Mouse (Mus musculus) lung, postnatal 0 days (tissue): ENCODE data around the gene Jmjd7. TPM values are rescaled to one million over a fixed set of nuclear protein-coding genes. Genes with fewer than 3 reads are reported as not detected.

Experiments used
- ATAC-seq: fragments of 200-750 bp; cut with Nextera tagmentation; 2 replicates; pipeline ENCODE4 v1.8.0; 2017; ENCODE audit warnings: moderate library complexity
- DNase-seq: peaks from one replicate; pipeline ENCODE4 v3.0.0-alpha.2; 2016; ENCODE audit warnings: low spot score
- H3K27ac ChIP-seq: fragments of 300-500 bp; sonication (generic); 2 replicates; pipeline ENCODE4 v1.5.1; 2014; ENCODE audit warnings: antibody characterized with exemption, mild to moderate bottlenecking, low read length, mixed read lengths
- H3K27me3 ChIP-seq: fragments of 300-500 bp; sonication (generic); replicated peaks from 2 replicates; pipeline ENCODE4 v1.6.1; 2014; ENCODE audit warnings: low read length, mixed read lengths; ENCODE audit not compliant: insufficient read depth
- H3K36me3 ChIP-seq: fragments of 300-500 bp; sonication (generic); 2 replicates; pipeline ENCODE4 v1.6.1; 2014; ENCODE audit warnings: low read length, mixed read lengths; ENCODE audit not compliant: insufficient read depth
- H3K4me1 ChIP-seq: fragments of 300-500 bp; sonication (generic); 2 replicates; pipeline ENCODE4 v1.6.1; 2014; ENCODE audit warnings: antibody characterized with exemption, low read depth, low read length, mixed read lengths; ENCODE audit not compliant: insufficient read depth
- H3K4me2 ChIP-seq: fragments of 300-500 bp; sonication (generic); replicated peaks from 2 replicates; pipeline ENCODE4 v1.6.1; 2014; ENCODE audit warnings: low read depth, mild to moderate bottlenecking, low read length, moderate library complexity, mixed read lengths
- H3K4me3 ChIP-seq: fragments of 300-500 bp; sonication (generic); 2 replicates; pipeline ENCODE4 v1.5.1; 2014; ENCODE audit warnings: low read depth, low read length
- H3K9ac ChIP-seq: fragments of 300-500 bp; sonication (generic); replicated peaks from 2 replicates; pipeline ENCODE4 v1.6.1; 2014; ENCODE audit warnings: low read depth, mild to moderate bottlenecking
- H3K9me3 ChIP-seq: fragments of 300-500 bp; sonication (generic); 2 replicates; pipeline ENCODE4 v1.6.1; 2016; ENCODE audit warnings: low read length, mixed read lengths
- CTCF ChIP-seq: IDR thresholded peaks from 2 replicates; pipeline ENCODE4 v1.5.1; 2016; ENCODE audit warnings: antibody characterized with exemption, mild to moderate bottlenecking
- EP300 ChIP-seq: IDR thresholded peaks from 2 replicates; pipeline ENCODE4 v1.6.1; 2016; ENCODE audit warnings: antibody characterized with exemption, mild to moderate bottlenecking, control low read depth
- WGBS: fragments of 180-500 bp; shearing (Covaris S2); extraction: QIAGEN DNeasy Blood & Tissue Kit; methylation state at CpG from one replicate; pipeline ENCODE4 v1.1.7; 2014; 5-methylcytosine and 5-hydroxymethylcytosine counted together
- polyA plus RNA-seq: library from polyadenylated mRNA; unstranded; fragments of >200 nt; fragmentation: Nextera tagmentation; extraction: Ambion mirVana; gene quantifications from 2 replicates; pipeline ENCODE4 v1.2.1, GENCODE M21; 2015

Gene Jmjd7
- polyA plus RNA-seq, 1 experiment from 2014 or later, result 22.6 TPM

DNA sequence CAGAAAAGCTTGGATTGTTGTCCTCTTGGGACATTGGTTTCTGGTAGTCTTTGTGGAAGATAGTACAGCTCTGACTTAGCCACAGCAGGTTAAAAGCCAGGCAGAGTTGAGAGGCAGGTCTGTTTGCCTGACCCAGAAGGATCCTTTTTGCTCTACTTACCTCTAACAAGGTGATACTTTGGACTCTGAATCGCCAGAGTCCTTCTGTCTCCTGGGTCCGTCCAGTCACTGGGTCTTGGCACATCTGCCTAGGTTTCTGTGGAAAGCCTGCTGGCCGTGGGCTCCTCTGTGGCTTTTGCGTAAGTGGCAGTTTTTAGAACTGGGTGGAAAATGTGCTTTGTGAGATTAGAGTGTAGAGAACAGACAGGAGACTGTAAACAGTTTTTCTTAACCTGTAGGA, 38.3 kb upstream of the Jmjd7 start:
- Histone ChIP-seq H3K36me3 (no peaks in the 10 kb centered on the region), H3K4me2 (no peak overlapping the region), H3K9me3 (no peaks in the 10 kb centered on the region), H3K27me3 (no peaks in the 10 kb centered on the region), H3K4me1 (peaks cover 3% of the 10 kb centered on the region; the same call in 1 of the 2 replicates), H3K4me3 (no peak overlapping the region), H3K27ac (peak overlapping the region; percentile 35; the same call in 1 of the 2 replicates), H3K9ac (no peak overlapping the region)
- TF ChIP-seq EP300 (no peak), CTCF (no peak)
- WGBS, result 71% methylated on average over 4 of the region's 4 CpGs
- no peak for DNase-seq
- no peak for ATAC-seq

DNA sequence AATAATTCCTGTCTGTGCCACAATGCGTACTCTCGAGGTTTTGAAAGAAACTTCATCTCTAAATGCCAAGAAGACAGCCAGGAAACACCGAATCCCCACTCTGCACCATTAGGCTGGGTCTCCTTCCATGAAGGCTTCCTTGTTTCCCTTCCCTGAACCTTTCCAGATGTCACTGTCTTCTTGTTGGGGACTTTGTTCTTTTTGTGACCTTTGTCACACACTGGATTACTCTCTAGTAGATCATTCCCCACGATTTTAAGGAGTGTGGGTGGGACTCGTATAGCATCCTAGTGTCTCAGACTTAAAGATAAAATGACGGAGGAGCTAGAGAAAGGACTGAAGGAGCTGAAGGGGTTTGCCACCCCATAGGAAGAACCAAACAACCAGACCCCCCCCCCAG, 36.4 kb upstream of the Jmjd7 start:
- Histone ChIP-seq H3K4me3 (no peak overlapping the region), H3K4me2 (no peak overlapping the region), H3K9ac (no peak overlapping the region), H3K4me1 (peaks cover 12% of the 10 kb centered on the region), H3K36me3 (no peaks in the 10 kb centered on the region), H3K27me3 (no peaks in the 10 kb centered on the region), H3K27ac (no peak overlapping the region), H3K9me3 (no peaks in the 10 kb centered on the region)
- DNase-seq (no peak), ATAC-seq (no peak)
- 74% methylated on average over 6 of the region's 6 CpGs for WGBS
- no peak for TF ChIP-seq CTCF
- no peak for TF ChIP-seq EP300

DNA sequence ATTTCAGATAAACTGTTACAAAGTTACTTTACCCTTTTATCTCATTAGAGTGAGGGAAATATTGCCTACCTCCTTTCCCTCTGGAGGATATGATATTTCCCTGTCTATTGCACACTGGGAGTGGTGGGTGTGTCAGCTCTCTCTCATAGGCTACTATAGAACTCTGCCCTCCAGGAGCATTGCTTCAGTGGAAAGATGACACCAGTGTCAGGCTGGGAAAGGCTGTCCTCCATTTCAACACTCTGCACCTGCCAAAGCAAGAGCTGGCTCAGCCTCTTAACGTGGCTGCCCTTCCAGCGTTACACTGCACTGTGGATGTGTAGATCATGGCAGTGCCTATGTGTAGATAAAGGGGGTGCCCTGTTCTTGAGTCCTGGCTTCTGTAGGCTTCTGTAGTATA, 34.9 kb upstream of the Jmjd7 start:
- peaks cover 16% of the 10 kb centered on the region for H3K4me1 ChIP-seq
- no peak for DNase-seq
- no peaks in the 10 kb centered on the region for H3K36me3 ChIP-seq
- ATAC-seq, result no peak
- TF ChIP-seq CTCF (no peak), EP300 (no peak)
- H3K4me3 ChIP-seq, result no peak overlapping the region
- 81% methylated on average over 2 of the region's 2 CpGs for WGBS
- H3K9me3 ChIP-seq, result no peaks in the 10 kb centered on the region
- H3K27me3 ChIP-seq, result no peaks in the 10 kb centered on the region
- no peak overlapping the region for H3K4me2 ChIP-seq
- no peak overlapping the region for H3K27ac ChIP-seq
- H3K9ac ChIP-seq, result no peak overlapping the region

DNA sequence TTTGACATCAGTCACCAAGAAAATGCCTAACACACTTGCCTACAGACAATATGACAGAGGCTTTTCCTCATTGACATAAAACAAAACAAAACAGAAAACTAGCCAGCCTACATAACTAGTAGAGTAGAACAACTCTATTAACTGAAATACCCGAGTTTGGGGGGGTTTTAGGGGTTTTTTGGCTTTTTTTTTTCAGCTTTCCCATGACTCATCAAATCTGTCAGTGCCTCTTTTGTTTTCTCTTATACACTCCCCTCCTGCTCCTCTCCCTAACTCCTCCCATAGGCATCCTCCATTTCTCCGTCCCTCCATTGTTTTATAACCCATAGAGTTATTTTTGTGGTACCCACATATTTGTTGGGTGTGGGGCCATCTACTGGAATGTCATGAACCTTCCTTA, 33.8 kb upstream of the Jmjd7 start:
- DNase-seq (no peak), ATAC-seq (no peak)
- H3K4me1 ChIP-seq, result peaks cover 16% of the 10 kb centered on the region
- H3K9ac ChIP-seq, result no peak overlapping the region
- H3K9me3 ChIP-seq, result no peaks in the 10 kb centered on the region
- 0 out of 2 replicates have a peak overlapping the region, but pooled peaks have one; percentile 11 for H3K27ac ChIP-seq
- no peaks in the 10 kb centered on the region for H3K27me3 ChIP-seq
- 52% methylated on average over 2 of the region's 2 CpGs for WGBS
- H3K4me3 ChIP-seq, result no peak overlapping the region
- no peak overlapping the region for H3K4me2 ChIP-seq
- TF ChIP-seq CTCF, result no peak
- TF ChIP-seq EP300, result no peak
- H3K36me3 ChIP-seq, result no peaks in the 10 kb centered on the region

DNA sequence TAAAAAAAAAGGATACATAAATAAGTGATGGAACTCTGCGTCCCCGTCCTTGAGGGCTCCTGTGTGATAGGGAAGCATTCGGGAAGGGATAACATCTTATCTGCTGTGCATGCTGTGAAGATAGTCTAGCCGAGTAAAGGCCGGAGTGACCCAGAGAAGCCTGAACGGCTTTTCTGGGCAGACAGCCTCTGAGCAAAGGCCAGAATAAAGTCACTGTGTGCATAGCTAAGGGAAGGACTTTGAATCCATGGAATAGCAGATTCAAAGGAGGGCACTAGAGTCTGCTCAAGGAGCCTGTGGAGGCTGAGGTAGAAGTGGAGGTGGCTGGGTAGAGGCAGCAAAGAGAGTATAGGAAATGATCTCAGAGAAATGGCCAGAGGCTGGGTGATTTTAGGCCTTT, 32.4 kb upstream of the Jmjd7 start:
- Histone ChIP-seq H3K4me3 (no peak overlapping the region), H3K27ac (peak overlapping the region; percentile 76), H3K27me3 (no peaks in the 10 kb centered on the region), H3K36me3 (no peaks in the 10 kb centered on the region), H3K9me3 (no peaks in the 10 kb centered on the region), H3K4me2 (no peak overlapping the region), H3K4me1 (peaks cover 13% of the 10 kb centered on the region), H3K9ac (peak overlapping the region; percentile 26; the same call in 1 of the 2 replicates)
- DNase-seq (no peak), ATAC-seq (no peak)
- WGBS, result 77% methylated on average over 6 of the region's 6 CpGs
- TF ChIP-seq EP300, result no peak
- TF ChIP-seq CTCF, result no peak

DNA sequence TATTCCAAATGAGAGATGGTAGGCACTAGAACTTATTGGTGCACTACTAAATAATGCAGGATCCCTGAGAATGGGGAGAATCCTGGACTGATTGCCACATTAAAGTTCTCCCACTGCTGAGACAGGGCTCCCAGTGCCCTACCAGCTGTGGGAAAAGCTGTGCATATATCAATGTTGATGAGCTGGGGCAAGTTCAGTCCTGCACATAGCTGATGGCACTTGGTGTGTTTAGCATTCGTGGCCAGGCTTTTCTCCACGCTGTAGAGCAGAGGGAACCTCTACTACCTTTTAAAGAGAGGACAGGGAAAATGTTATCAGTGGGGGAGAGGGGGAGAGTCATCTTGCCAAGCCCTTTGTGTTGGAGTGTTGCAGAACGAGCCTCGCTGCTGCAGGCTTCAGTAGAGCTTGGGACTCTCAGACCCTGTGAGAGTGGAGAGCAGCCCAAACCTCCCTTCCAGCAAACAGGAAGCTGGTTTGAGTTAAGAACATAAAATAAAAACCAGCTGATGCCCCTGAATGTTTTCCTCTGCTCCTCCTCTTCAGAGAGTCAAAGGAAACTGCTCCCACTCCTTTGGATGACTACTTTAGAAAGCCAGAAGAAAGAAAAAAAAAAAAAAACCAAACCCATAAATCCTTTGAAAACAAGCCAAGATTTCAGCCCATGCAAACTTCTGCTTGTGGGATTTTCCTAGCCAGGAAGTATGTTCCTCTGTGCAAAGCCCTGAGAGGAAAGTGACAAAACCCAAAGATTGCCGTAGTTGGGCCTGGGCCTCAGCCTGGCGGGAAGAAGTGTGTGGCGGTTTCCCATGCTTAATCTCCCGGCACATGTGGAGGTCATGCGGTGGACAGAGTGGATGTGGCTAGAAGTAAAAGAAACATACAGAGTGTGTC, 31.6 kb upstream of the Jmjd7 start:
- TF ChIP-seq EP300 (no peak), CTCF (no peak)
- peaks cover 13% of the 10 kb centered on the region for H3K4me1 ChIP-seq
- ATAC-seq (peak; percentile 17), DNase-seq (peak; percentile 69)
- no peaks in the 10 kb centered on the region for H3K27me3 ChIP-seq
- H3K9ac ChIP-seq, result peak overlapping the region; percentile 26; the same call in 1 of the 2 replicates
- 20% methylated on average over 9 of the region's 9 CpGs for WGBS
- peak overlapping the region; percentile 76 for H3K27ac ChIP-seq
- no peak overlapping the region for H3K4me3 ChIP-seq
- H3K36me3 ChIP-seq, result no peaks in the 10 kb centered on the region
- H3K4me2 ChIP-seq, result no peak overlapping the region
- H3K9me3 ChIP-seq, result no peaks in the 10 kb centered on the region
